Mouse (Mus musculus) A20 (cell line): ENCODE results near the gene Fblim1.
A peak's percentile ranks its signal among the peaks of the same experiment; 100 is the strongest.

Experiments used
- DNase-seq: peaks from one replicate; pipeline ENCODE4 v3.0.0-alpha.2; 2011; ENCODE audit warnings: low read depth, low spot score

Fblim1 gene

DNA sequence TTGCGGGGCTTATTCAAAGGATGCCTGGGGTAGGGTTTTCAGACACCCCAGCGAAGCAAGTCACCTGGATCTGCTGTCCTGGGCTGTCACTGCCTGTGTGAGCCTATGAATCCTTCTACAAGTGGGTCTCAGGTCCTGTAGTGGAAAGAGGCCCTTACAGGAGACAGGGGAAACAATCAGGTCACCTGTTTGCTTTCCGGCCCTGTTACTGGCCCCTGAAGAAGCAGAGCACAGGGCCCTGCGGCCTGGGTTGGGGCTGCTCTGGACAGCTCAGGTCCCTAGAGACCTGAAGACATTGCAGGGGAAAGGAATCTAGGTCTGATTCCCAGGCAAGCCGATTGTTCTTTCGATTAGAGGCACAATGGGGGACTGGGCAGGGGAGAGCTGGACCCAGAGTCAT, 5.5 kb downstream of the Fblim1 start:
- no peak for DNase-seq

DNA sequence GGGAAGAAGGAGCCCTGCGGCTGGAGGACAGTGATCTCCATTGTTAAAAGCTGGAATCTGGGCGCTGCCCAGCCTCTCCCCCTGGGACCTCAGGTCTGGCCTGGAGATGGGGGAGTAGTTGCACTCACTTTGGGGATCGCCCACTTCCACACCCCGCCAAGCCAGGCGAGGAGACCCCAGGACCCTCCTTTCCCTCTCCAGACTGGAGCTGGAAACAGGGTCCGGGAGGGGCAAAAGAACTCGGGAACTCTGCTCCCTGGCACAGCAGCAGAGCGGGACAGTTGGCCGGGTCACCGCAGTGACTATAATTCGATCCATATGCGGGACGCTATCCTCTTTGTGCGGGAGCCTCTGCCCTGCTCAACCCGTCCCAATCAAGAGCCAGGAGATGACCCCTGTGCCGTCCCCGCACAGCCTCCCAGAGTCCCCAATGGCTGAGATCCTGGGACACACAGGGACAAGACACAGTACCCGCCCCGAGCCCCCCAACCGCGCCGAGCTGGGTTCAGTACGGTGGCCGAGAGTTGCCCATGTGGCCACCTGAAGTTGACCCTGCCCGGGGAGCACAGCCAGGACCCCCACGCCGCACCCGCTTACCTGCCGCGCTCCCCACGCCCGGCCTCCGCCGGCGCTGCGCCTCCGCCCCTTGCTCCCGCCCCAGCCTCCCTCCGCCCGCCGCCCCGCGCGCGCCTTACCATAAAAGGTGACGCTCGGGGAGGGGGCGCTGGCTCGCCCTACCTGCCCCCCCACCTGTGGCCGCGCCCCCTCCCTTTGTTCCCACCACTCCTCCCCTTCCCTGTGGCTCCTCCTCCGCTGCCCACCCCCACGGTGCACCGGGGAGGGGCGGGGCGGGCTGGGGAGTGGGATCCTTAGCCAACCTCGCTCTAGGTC, 6.4 kb downstream of the Fblim1 start:
- DNase-seq, result no peak

DNA sequence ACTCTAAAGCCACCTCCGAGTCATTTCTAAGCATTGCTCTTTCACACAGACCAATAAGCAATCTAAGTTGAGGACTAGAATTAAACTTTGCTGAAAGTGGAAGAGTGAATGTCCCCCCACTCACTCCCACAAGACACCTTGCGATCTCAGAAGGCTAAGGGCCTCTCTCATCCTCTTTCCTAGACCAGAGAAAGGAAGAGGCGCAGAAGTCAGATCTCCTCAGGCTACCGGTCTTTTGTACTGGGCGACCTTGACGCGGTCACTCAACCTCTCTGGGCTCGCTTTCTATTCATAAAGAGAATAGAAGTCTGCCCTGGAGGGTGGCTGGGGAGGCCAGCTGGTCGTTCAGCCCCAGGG, 7.0 kb downstream of the Fblim1 start:
- DNase-seq, result no peak

DNA sequence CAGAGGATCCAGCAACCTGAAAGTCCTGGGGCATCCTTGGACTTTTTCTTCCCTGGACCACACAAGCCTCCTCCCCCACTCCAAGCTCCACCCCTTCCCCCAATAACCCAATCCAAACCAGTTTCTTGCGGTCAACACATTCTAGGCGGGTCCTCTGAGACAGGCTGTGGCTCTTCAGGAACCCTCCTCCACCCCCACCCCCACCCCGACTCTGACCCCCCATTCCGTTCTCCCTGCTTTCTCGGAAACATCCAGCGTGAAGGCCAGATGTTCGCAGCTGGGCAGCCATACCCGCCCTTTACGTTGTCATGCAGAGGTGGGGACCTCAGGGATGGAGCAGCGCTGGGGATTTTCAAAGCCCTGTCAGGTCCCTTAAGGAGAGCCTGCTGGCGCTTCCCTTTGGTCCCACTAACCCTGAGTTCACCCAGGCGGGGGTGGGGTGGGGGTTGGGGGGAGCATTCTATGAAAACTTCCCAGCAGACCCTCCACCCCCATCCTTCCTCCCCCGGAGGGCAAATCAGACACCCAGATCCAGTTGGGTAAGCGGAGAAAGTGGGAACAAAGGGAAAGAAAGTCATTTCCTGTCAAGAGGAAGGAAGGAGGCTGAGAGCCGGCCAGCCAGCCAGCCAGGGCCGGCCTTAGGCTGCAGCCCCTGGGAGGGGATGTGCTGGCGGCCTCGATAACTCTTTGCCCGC, 7.5 kb downstream of the Fblim1 start:
- no peak for DNase-seq

DNA sequence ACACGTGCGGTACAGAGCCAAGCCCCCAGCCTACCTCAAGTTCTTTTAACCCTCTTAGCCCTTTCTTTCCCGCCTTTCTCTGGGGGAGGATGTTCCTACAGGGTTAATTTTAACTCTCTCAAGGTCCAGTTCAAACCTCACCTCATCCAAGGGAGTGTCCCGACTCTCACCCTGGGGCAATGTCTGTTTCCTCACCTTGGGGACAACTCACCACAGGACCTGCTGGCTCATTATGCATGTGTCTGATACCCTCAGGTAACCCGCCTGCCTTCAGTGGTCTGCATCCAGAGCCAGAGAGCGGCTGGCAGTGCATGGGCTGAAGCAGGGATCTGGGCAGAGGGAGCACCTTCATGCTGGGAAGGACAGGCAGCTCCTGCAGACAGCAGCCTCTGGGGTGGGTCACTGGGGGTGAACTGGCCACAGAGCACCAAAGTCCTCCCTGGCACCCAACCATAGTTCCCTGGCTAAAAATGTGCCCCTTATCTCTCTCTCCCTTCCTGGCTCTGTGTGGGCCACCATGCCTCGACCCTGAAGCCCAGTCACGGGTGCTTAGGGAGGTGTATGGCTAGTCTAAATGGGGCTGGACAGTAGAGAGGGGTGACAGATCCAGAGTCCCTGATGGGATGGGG, 9.1 kb downstream of the Fblim1 start:
- DNase-seq, result no peak

DNA sequence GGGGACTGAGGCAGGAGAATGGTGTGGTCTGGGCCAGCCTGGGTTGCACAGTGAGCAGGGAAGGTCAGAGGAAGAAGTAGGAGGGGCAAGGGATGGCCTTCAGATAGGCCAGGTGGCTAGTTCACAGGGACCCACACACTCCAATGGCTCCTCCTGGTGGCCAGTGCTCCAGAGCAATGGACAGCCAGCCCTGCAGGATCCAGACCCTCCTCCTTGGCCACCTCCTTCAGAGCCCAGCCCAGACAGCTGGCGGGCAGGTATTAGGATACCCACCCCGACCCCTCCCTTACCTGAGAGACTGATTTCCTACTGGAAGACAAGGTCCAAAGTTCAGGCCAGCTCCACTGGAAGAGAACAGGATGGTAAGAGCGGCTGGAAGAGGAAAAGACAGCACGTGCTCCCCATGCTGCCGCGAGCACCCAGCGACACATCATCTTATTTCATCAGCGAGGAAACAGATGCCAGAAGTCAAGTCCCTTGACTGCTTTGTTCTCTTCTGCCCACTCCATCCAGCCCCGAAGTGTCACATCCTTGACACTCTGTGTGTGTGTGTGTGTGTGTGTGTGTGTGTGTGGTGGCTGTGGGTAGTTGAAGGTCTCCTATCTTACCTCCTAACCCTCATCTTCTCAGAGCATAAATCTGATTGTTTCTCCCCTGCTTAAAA, 10.2 kb downstream of the Fblim1 start:
- DNase-seq, result no peak

DNA sequence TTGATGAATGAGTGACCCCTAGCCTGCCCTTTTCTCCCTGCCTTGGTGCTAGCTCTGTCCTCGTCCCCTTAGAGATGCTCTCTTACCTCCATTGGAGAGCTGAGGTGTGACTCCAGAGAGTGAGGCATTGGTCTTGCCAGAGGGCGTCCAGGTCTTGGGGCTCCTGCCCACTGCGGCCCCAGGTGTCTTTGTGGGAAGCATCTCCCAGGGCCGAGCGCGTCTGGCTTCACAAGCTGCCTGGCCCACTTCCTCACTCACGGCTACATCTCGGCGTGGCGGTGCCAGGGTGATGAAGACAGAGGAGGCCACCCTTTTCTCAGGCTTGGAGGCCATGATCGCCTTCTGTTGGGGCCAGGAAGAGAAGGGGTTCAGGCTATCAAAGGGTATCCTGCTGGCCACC, 10.8 kb downstream of the Fblim1 start:
- no peak for DNase-seq

DNA sequence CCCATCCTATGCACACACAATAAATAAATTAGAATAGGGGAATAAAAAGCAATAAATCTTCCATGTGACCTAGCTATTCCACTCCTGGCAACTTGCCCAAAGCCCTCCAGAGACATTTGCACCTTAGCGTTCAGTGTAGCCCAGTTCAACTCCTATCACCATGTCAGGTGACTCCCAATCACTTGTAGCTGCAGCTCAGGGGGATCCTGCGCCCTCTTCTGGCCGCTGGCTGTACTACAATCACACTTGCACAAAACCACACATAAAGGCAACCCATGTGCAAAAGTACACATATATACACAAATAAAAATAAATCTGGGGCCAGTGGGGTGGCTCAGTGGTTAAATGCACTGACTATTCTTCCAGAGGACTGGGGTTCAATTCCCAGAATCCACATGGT, 14.3 kb downstream of the Fblim1 start:
- DNase-seq, result peak; percentile 67

DNA sequence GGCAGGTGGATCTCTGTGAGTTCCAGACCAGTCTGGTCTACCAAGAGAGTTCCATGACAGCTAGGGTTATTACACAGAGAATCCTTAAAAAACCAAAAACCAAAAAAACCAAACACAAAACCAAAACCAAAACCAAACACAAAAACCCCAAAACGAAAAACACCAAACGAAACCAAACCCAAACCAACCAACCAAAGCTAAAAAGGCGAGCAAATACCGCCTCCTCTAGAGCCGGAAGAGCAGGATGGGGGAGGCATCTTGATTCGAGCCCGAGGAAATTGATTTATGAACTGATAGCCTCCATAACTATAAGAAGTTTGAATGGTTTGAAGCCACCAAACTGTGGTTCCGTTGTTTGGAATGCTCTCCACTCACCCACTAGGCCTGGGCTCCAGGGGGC, 22.0 kb downstream of the Fblim1 start:
- no peak for DNase-seq

DNA sequence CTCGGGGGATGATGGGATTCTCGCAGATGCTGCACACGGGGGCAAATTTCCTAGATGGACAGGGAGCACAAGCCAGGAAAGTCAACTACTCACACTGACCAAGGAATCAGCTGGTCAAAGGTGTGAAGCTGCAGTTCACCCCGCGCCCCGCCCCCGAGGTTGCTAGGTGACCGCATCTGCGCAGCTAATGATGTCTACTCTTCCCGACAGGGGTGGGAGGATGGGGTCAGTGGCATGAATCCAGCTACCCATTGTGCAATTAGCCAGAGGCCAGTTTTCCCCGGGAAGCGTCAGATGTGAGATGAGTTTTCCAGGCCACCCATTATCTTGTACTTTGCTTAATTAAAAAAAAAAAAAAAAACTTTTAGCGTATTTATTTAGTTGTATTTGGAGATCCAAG, 24.8 kb downstream of the Fblim1 start:
- DNase-seq, result no peak

DNA sequence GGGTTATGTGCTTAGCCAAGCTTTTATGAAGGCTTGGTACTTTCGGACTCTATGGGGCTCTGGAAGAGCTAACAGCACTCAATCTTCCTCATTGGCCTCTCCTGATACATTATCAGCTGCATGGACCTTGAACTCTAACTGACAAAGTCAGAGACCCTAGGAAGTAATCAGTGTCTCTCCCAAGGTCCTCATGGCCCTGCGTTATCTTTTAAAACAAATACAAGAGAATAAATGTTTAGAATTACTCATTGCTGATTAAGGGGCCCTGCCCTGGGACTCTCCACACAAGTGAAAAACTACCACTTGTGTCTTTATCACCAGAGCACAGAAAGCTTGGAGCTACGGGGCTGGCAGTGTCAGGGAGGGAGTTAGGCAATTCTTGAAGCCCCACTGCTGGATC, 27.1 kb downstream of the Fblim1 start:
- DNase-seq, result no peak

DNA sequence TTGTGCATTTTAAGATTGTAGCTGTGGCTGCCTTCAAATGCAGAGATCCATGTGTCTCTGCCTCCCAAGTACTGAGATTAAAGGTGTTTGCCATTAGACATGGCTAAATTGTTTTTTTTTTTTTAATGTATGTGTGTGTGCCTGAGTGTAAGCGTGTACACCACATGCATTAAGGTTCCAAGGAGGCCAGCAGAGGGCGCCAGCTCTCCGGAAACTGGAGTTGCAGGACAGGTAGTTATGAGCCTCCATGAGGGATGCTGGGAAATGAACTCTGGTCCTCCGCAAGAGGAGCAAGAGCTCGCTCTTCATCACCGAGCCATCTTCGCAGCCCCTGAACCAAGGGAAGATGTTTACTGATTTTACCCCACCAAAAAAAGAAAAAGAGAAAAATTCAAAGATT, 29.0 kb downstream of the Fblim1 start:
- peak; percentile 26 for DNase-seq

DNA sequence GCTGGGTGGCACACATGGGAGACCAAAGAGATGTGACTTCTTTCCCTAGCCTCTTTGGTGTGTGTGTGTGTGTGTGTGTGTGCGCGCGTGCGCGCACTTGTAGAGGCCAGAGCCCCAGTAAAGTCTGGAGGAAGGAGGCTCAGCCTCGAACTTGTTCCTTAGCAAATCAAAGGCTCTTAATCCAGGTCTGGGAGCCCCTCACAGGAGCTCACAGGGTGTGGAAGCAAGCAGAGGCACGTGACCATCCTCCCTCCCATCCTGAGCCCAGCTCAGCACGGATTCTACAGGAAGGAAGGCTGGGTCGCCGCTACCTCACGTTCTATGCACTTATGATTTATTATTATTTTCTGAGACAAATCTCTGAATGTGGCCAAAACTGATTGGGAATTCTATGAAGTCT, 29.5 kb downstream of the Fblim1 start:
- DNase-seq, result no peak

DNA sequence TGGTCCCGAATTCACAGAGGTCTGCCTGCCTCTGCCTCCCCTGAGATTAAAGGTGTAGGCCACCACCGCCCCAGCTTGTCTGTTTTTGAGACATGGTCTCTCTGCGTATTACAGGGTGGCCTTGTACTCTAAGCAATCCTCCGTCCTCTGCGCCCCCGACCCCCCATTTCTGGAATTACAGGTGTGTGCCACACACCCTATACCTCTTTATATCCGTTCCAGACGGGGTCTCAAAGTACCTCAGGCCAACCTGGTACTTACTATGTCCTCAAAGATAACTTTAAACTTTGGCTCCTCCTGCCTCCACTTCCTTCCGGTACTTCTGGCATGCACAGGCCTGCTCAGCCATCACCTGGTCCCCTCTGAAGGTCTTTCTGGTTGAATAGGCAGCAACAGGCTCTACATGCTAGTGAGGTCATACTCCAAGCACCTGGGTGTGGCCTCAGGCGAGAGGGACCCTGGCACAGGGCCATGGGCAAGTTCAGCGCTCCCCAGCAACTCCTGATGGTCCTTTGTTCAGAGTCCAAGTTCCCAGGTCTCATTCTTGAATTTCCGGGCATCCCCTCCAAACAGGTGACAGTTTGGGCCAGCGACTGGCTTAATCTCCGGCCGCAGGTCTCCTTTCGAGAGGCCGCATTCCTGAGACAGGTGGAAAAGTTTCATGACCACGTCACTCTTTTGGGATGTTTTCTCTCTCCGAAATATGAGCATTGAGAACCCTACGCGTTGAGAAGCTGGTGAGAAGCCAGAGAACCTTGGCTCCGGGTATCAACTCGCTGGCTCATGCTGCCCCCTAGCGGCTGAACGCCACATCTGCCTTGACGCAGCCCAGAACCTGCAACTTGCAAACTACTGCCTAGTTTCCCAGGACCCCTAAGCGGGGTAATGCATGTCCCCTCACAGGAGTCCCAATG, 30.9 kb downstream of the Fblim1 start:
- DNase-seq, result peak; percentile 73

DNA sequence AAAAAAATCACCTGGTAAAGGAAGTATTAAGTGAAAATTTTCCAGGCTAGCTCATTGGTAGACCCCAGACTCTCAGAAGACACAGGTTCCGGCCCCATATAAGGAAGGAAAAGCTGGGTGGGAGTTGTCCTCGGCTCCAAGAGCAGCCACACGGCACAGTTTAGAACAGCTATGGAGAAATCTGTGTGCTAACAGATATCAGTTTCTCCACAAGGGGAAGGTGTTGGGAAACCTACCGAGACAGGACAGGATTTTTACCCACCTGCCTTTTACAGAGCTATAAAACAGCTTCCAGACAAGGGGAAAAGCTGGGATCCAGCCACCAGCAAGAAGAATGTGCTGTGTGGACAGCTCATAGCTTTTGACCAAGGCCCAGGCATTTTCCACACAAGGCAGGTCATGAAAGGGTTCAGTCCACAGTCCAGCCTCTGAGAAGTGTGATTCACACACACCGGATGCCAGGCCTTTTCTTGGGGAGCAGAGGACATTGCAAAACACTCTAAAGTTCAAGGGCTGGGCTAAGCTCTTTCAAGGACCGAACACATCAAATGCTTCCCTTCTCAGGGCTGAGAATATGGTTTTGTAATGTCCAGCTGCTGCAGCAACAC, 32.4 kb downstream of the Fblim1 start:
- no peak for DNase-seq

DNA sequence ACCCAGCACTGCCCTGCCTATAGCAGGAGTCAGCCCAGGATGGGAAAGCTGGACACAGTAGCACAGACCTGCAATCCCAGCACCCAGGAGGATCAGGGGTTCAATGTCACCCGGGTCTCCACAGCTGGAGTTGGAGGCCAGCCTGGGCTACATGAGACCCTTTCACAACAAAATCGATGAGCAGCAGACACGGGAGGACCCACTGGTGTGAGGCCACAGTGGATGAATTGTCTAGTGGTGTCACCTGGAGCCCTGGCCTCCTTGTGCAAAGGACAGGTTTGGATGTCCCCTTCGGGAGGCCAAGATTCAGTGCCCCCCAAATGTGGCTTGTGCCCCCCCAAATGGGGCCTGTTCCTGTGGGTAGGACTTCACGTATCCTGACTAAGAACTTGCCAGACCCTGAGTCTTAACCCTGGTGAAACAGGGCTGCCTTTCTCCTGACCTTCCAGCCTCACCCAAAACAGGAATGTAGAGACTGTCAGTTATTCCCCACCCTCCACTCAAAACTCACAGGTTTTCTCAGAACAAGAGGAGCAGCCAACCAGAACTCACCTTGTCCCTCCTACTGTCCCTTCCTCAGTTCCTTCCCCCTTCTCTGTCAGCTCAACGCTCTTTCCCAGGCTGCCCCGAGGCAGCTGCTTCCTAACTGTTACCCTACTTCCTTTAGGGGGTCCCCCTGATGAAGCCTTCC, 33.1 kb downstream of the Fblim1 start:
- DNase-seq, result no peak

DNA sequence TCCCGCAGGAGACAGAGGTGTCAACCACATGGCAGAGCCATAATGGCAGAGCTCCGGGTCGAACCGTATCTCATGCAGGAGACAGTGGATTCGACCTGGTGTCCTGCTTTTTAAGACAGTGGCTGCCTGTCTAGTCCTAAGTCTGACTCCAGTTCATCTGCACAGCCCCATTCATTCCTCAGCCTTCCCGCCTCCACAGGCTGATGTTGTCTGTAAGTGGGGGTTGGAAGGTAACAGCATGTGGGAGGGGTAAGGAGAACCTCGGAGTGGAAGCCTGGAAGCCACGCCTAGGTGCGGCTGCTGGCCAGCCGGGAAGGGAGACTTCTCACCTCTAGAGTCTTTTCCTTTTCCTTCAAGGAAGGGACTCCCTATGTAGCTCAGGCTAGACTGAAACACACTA, 34.0 kb downstream of the Fblim1 start:
- DNase-seq, result no peak

DNA sequence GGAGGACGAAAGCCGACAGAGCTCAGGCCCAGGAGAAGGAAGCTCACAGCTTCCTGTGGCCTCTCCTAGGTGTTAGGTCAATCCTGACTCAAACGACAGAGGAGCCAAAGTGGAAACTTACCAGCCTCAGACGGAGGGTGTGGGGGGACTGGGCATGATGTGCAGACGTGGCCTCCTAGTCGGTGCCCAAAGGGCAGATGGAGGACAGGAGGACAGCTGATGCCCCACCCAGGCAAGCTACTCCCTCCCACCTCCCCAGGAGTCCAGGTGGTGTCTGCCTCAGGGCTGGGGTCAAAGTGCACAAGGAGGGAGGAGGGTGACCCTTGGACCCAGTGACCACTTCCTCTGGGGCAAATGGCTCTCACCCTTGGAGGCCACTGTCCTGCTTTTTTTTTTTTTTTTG, 34.6 kb downstream of the Fblim1 start:
- no peak for DNase-seq

DNA sequence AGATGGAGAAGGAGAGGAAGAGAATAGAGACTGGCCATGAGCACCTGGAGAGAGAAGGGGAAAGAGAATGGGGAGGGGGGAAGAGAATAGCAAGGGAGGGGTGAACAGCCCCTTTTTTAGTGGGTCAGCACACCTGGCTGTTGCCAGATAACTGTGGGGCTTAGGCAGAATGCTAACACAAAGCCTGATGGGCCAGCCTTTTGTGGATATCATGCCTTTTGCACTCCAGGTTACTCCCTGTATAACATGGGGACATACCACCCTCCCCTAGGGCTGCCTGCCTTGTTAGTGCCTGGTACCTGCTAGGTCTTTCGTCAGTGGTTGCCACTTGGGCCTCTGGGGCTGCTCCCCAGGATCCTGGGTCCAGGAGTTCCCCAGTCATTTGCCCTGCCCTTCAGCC, 35.1 kb downstream of the Fblim1 start:
- no peak for DNase-seq

DNA sequence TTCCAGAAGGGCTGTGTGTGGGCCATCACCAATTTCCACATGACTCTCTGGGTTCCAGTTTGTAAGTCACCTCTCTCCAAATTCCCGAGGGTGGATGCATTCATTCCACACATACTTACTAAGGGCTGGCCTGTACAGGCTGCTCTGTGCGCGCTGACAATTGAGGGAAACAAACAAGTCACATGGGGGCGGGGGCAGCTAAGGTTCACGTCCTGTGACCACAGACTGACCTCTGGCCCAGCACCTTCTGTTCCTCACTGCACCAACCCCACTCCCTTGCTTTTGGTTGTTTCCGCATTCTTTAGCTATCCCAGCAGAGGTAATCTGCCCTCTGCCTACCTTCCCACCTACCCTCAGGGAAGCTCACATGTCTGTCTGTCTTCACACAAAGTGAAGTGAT, 35.9 kb downstream of the Fblim1 start:
- DNase-seq, result no peak
